Mouse (Mus musculus) olfactory bulb, adult 2 months (tissue): ENCODE measurements around the gene Entpd1. TPM values are rescaled to one million over a fixed set of nuclear protein-coding genes. Genes with fewer than 3 reads are reported as not detected.

ENCODE experiments used
- H3K27ac ChIP-seq: fragments of 200-500 bp; 2 replicates; pipeline ENCODE4 v1.5.1; 2012; ENCODE audit warnings: low read depth, low read length; ENCODE audit not compliant: insufficient read depth
- H3K4me1 ChIP-seq: fragments of 200-500 bp; 2 replicates; pipeline ENCODE4 v1.6.1; 2012; ENCODE audit warnings: low read length; ENCODE audit not compliant: control insufficient read depth, insufficient read depth
- H3K4me3 ChIP-seq: fragments of 200-500 bp; 2 replicates; pipeline ENCODE4 v1.5.1; 2012; ENCODE audit warnings: mild to moderate bottlenecking, low read depth, low read length, moderate library complexity; ENCODE audit not compliant: insufficient read depth
- CTCF ChIP-seq: fragments of 200-500 bp; IDR thresholded peaks from 2 replicates; pipeline ENCODE4 v1.5.1; 2012; ENCODE audit warnings: low read depth, mild to moderate bottlenecking, low read length, moderate library complexity; ENCODE audit not compliant: insufficient read depth
- POLR2A ChIP-seq: fragments of 200-500 bp; IDR thresholded peaks from 2 replicates; pipeline ENCODE4 v1.6.1; 2012; ENCODE audit warnings: mild to moderate bottlenecking, low read depth, low read length, moderate library complexity; ENCODE audit not compliant: insufficient read depth
- WGBS: fragments of 180-500 bp; shearing (Covaris S2); methylation state at CpG from one replicate; pipeline ENCODE4 v1.1.7; 2018; 5-methylcytosine and 5-hydroxymethylcytosine counted together
- polyA plus RNA-seq: library from polyadenylated mRNA; stranded (reverse); fragments of >200 nt; gene quantifications from 2 replicates; pipeline ENCODE4 v1.2.4, GENCODE M21; 2012; ENCODE audit warnings: low replicate concordance; ENCODE audit not compliant: missing spikeins, insufficient read depth, insufficient read length

The Entpd1 gene
- polyA plus RNA-seq, 1 experiment = not detected

- Histone ChIP-seq H3K4me3 (no peak overlapping the region), H3K27ac (no peak overlapping the region), H3K4me1 (no peaks in the 10 kb centered on the region)
- WGBS = 63% methylated on average over 1 of the region's 1 CpGs
- TF ChIP-seq CTCF = no peak
- TF ChIP-seq POLR2A = no peak
These were observed 21.0 kb downstream of the Entpd1 start for GRCm38 (mm10) chr19:40633144-40633543.

- no peaks in the 10 kb centered on the region for H3K4me1 ChIP-seq
- TF ChIP-seq CTCF (no peak), POLR2A (no peak)
- no peak overlapping the region for H3K27ac ChIP-seq
- 67% methylated on average over 4 of the region's 4 CpGs for WGBS
- no peak overlapping the region for H3K4me3 ChIP-seq
These were observed 24.9 kb downstream of the Entpd1 start for GRCm38 (mm10) chr19:40637091-40637490.

GRCm38 (mm10) chr19:40637601-40638000 lies 25.4 kb downstream of the Entpd1 start:
- Histone ChIP-seq H3K4me3 (no peak overlapping the region), H3K27ac (no peak overlapping the region), H3K4me1 (no peaks in the 10 kb centered on the region)
- TF ChIP-seq CTCF (no peak), POLR2A (no peak)
- 84% methylated on average over 7 of the region's 7 CpGs for WGBS

GRCm38 (mm10) chr19:40638582-40638981 lies 26.4 kb downstream of the Entpd1 start:
- WGBS = 97% methylated on average over 5 of the region's 5 CpGs
- no peak overlapping the region for H3K4me3 ChIP-seq
- no peaks in the 10 kb centered on the region for H3K4me1 ChIP-seq
- TF ChIP-seq CTCF (no peak), POLR2A (no peak)
- no peak overlapping the region for H3K27ac ChIP-seq

- no peak for TF ChIP-seq POLR2A
- TF ChIP-seq CTCF = no peak
- no peak overlapping the region for H3K4me3 ChIP-seq
- H3K4me1 ChIP-seq = no peaks in the 10 kb centered on the region
- WGBS = 68% methylated on average over 11 of the region's 11 CpGs
- H3K27ac ChIP-seq = no peak overlapping the region
These were observed 27.7 kb downstream of the Entpd1 start for GRCm38 (mm10) chr19:40639729-40640304.

- H3K4me1 ChIP-seq = no peaks in the 10 kb centered on the region
- H3K4me3 ChIP-seq = no peak overlapping the region
- H3K27ac ChIP-seq = no peak overlapping the region
- no peak for TF ChIP-seq POLR2A
- TF ChIP-seq CTCF = no peak
- 88% methylated on average over 2 of the region's 2 CpGs for WGBS
These were observed 28.6 kb downstream of the Entpd1 start for GRCm38 (mm10) chr19:40640799-40641198.

GRCm38 (mm10) chr19:40643846-40644245 lies 31.7 kb downstream of the Entpd1 start:
- Histone ChIP-seq H3K4me3 (no peak overlapping the region), H3K27ac (no peak overlapping the region), H3K4me1 (no peaks in the 10 kb centered on the region)
- WGBS = 96% methylated on average over 1 of the region's 1 CpGs
- TF ChIP-seq CTCF (no peak), POLR2A (no peak)

GRCm38 (mm10) chr19:40646379-40646778 lies 34.2 kb downstream of the Entpd1 start:
- Histone ChIP-seq H3K4me3 (no peak overlapping the region), H3K4me1 (no peaks in the 10 kb centered on the region), H3K27ac (no peak overlapping the region)
- 65% methylated on average over 6 of the region's 6 CpGs for WGBS
- no peak for TF ChIP-seq POLR2A

GRCm38 (mm10) chr19:40647319-40648158 lies 35.4 kb downstream of the Entpd1 start:
- no peaks in the 10 kb centered on the region for H3K4me1 ChIP-seq
- no peak overlapping the region for H3K27ac ChIP-seq

More at GRCm38 (mm10) chr19:40647319-40648158, 35.4 kb downstream of the Entpd1 start:
- TF ChIP-seq POLR2A = no peak
- TF ChIP-seq CTCF = no peak
- WGBS = 66% methylated on average over 9 of the region's 9 CpGs
- H3K4me3 ChIP-seq = no peak overlapping the region
